In genomic region chr8:56591084-56591483, GRCm38 (mm10) we compare ENCODE assay signal across 28 mouse cellular contexts. TPM values are rescaled to one million over a fixed set of nuclear protein-coding genes. Genes with fewer than 3 reads are reported as not detected.
DNase-seq lines count a peak whose midpoint lies in the region; ATAC-seq lines count a peak whose summit lies in the region.
"Had no signal": no experiment of that assay in that cellular context is flagged by ENCODE, and none has a peak within 500 bp of the region (broad histone marks: within the 10 kb centered on the region; RNA-seq: fewer than 3 reads in every experiment).

No protein-coding gene starts in this region.

- H3K4me2 ChIP-seq in intestine, embryonic 16.5 days (ENCODE audit: low read depth, low read length): no peak overlapping the region
- no peak overlapping the region for H3K4me2 ChIP-seq in liver, embryonic 15.5 days
- H3K4me2 ChIP-seq: forebrain, embryonic 12.5 days; heart, embryonic 15.5 days; limb, embryonic 15.5 days; midbrain, embryonic 15.5 days; neural tube, embryonic 15.5 days had no signal

- no peak overlapping the region for H3K9ac ChIP-seq in intestine, embryonic 16.5 days (ENCODE audit: low read depth, low read length)
- no peak overlapping the region for H3K9ac ChIP-seq in liver, embryonic 15.5 days
- H3K9ac ChIP-seq: forebrain, embryonic 12.5 days; heart, embryonic 15.5 days; limb, embryonic 15.5 days; midbrain, embryonic 15.5 days; neural tube, embryonic 15.5 days had no signal

- peak; percentile 58; the same call in 1 of the 2 replicates for ATAC-seq in intestine, embryonic 16.5 days
- ATAC-seq in liver, embryonic 15.5 days (ENCODE audit: insufficient read depth): peak; percentile 84
- ATAC-seq: CD4-positive, CD25-positive, alpha-beta regulatory T cell, adult 4 months; hindbrain, postnatal 0 days; midbrain, embryonic 15.5 days had no signal

- peak; percentile 20 for DNase-seq in lung, postnatal 36 days
- no peak for DNase-seq in lung, postnatal 4 days
- no peak for DNase-seq in embryo, embryonic 9.5 days (ENCODE audit: extremely low spot score)
- DNase-seq in adrenal gland, adult 2 months: no peak
- DNase-seq in spleen, adult 12 weeks (ENCODE audit: low spot score): no peak
- DNase-seq: adrenal gland, postnatal 25 days; cerebellum, adult 11-12 months; cerebellum, postnatal 10 days; gastrocnemius, postnatal 14 days; kidney, adult 11 months; kidney, postnatal 14 days; layer of hippocampus, adult 9-11 months; retina, postnatal 1 day; right cerebral cortex, postnatal 14 days; thymus, adult 2 months; thymus, postnatal 36 days had no signal

- no peak overlapping the region for H3K4me3 ChIP-seq in intestine, embryonic 16.5 days (ENCODE audit: low read length)
- no peak overlapping the region for H3K4me3 ChIP-seq in liver, embryonic 15.5 days (replicated peaks)
- H3K4me3 ChIP-seq: erythroblast, embryonic 14.5 days; forebrain, embryonic 12.5 days; heart, embryonic 15.5 days; limb, embryonic 10.5 days; limb, embryonic 15.5 days; midbrain, embryonic 10.5 days; midbrain, embryonic 15.5 days; neural tube, embryonic 15.5 days had no signal

- no peak overlapping the region for H3K27ac ChIP-seq in intestine, embryonic 16.5 days (ENCODE audit: low read length)
- H3K27ac ChIP-seq in liver, embryonic 15.5 days (replicated peaks): no peak overlapping the region
- H3K27ac ChIP-seq: forebrain, embryonic 12.5 days; heart, embryonic 15.5 days; hindbrain, postnatal 0 days; limb, embryonic 10.5 days; limb, embryonic 15.5 days; midbrain, embryonic 10.5 days; midbrain, embryonic 15.5 days; neural tube, embryonic 15.5 days had no signal

- H3K9me3 ChIP-seq in intestine, embryonic 16.5 days (ENCODE audit: control insufficient read depth, low read length): no peaks in the 10 kb centered on the region
- no peaks in the 10 kb centered on the region for H3K9me3 ChIP-seq in liver, embryonic 15.5 days (replicated peaks)
- H3K9me3 ChIP-seq: forebrain, embryonic 12.5 days; heart, embryonic 15.5 days; limb, embryonic 10.5 days; limb, embryonic 15.5 days; midbrain, embryonic 10.5 days; midbrain, embryonic 15.5 days; neural tube, embryonic 15.5 days had no signal

- H3K4me1 ChIP-seq in intestine, embryonic 16.5 days (ENCODE audit: control insufficient read depth, insufficient read depth, low read length): 0 out of 2 replicates have a peak, but pooled peaks cover 3% of the 10 kb centered on the region
- no peaks in the 10 kb centered on the region for H3K4me1 ChIP-seq in liver, embryonic 15.5 days (replicated peaks)
- H3K4me1 ChIP-seq: forebrain, embryonic 12.5 days; heart, embryonic 15.5 days; limb, embryonic 10.5 days; limb, embryonic 15.5 days; midbrain, embryonic 10.5 days; midbrain, embryonic 15.5 days; neural tube, embryonic 15.5 days had no signal

- WGBS in intestine, embryonic 16.5 days: 96% methylated on average over 1 of the region's 1 CpGs
- 64% methylated on average over 1 of the region's 1 CpGs for WGBS in liver, embryonic 15.5 days (ENCODE audit: insufficient replicate concordance)

- no peaks in the 10 kb centered on the region for H3K27me3 ChIP-seq in intestine, embryonic 16.5 days (replicated peaks; ENCODE audit: control insufficient read depth, insufficient read depth, low read length)
- no peaks in the 10 kb centered on the region for H3K27me3 ChIP-seq in liver, embryonic 15.5 days
- H3K27me3 ChIP-seq: forebrain, embryonic 12.5 days; heart, embryonic 15.5 days; limb, embryonic 15.5 days; midbrain, embryonic 15.5 days; neural tube, embryonic 15.5 days had no signal

- no peaks in the 10 kb centered on the region for H3K36me3 ChIP-seq in intestine, embryonic 16.5 days (ENCODE audit: control insufficient read depth, insufficient read depth, low read length)
- peaks cover 9% of the 10 kb centered on the region for H3K36me3 ChIP-seq in liver, embryonic 15.5 days (replicated peaks)
- H3K36me3 ChIP-seq: forebrain, embryonic 12.5 days; heart, embryonic 15.5 days; limb, embryonic 15.5 days; midbrain, embryonic 10.5 days had no signal

RNA-seq across cellular contexts. Expression of gene Fbxo8, which starts 40.2 kb away (rescaled TPM):
- polyA plus RNA-seq in intestine, embryonic 16.5 days (2015; fragmentation: Nextera tagmentation; extraction: Ambion mirVana): 41.9 and 44.8 TPM in 2 replicates
- 35.7 and 38.7 TPM in 2 replicates for polyA plus RNA-seq in liver, embryonic 15.5 days (2015; fragmentation: Nextera tagmentation; extraction: Ambion mirVana)
- 10 to 100 TPM; 45.0 to 53.1 TPM for total RNA-seq in adrenal gland, adult 2 months (2021)
- 144 and 149 TPM in 2 replicates for polyA plus RNA-seq in adrenal gland, adult 2 months (2012; rRNA removed)

RNA-seq across cellular contexts. Expression of gene Cep44, which starts 40.2 kb away (rescaled TPM):
- polyA plus RNA-seq in intestine, embryonic 16.5 days (2015; fragmentation: Nextera tagmentation; extraction: Ambion mirVana): 23.5 and 24.7 TPM in 2 replicates
- 16.4 and 17.3 TPM in 2 replicates for polyA plus RNA-seq in liver, embryonic 15.5 days (2015; fragmentation: Nextera tagmentation; extraction: Ambion mirVana)
- total RNA-seq in adrenal gland, adult 2 months (2021): 10 to 100 TPM; 16.6 to 18.0 TPM
- polyA plus RNA-seq in adrenal gland, adult 2 months (2012; rRNA removed): 3.0 and 4.3 TPM in 2 replicates
